Mouse (Mus musculus) liver, embryonic 14.5 days (tissue): Measurements from ENCODE around the gene Tmem88.

Experiments
- CTCF ChIP-seq: IDR thresholded peaks from 2 replicates; pipeline ENCODE4 v1.5.1; 2016; ENCODE audit warnings: antibody characterized with exemption, low read depth, control low read depth
- EP300 ChIP-seq: IDR thresholded peaks from 2 replicates; pipeline ENCODE4 v1.6.1; 2016; ENCODE audit warnings: antibody characterized with exemption, low read depth

- TF ChIP-seq EP300 (no peak), CTCF (no peak)
Observed at GRCm38 (mm10) chr11:69406282-69406681, 8.2 kb upstream of the Tmem88 start.
